Mouse (Mus musculus) heart, adult 2 months (tissue): Measurements from ENCODE around the gene Maz. TPM values are rescaled to one million over a fixed set of nuclear protein-coding genes. Genes with fewer than 3 reads are reported as not detected.
A peak's percentile ranks its signal among the peaks of the same experiment; 100 is the strongest.

Experiments
- DNase-seq, 2 experiments: peaks; one replicate each; pipeline ENCODE4 v3.0.0; 2021
- H3K27ac ChIP-seq: fragments of 200-600 bp; 2 replicates; pipeline ENCODE4 v1.8.1; 2022
- H3K27me3 ChIP-seq: fragments of 200-500 bp; 2 replicates; pipeline ENCODE4 v1.6.1; 2012; ENCODE audit warnings: mild to moderate bottlenecking, low read length, inconsistent platforms, mixed read lengths; ENCODE audit not compliant: control insufficient read depth, insufficient read depth
- H3K36me3 ChIP-seq: fragments of 200-500 bp; 2 replicates; pipeline ENCODE4 v1.6.1; 2012; ENCODE audit warnings: low read length, inconsistent platforms; ENCODE audit not compliant: control insufficient read depth, insufficient read depth
- H3K4me1 ChIP-seq: fragments of 200-500 bp; 2 replicates; pipeline ENCODE4 v1.6.1; 2011; ENCODE audit warnings: low read length; ENCODE audit not compliant: control insufficient read depth, insufficient read depth
- H3K4me3 ChIP-seq: fragments of 200-600 bp; 2 replicates; pipeline ENCODE4 v1.8.1; 2022
- H3K79me2 ChIP-seq: fragments of 200-500 bp; replicated peaks from 2 replicates; pipeline ENCODE4 v1.6.1; 2012; ENCODE audit warnings: mild to moderate bottlenecking, inconsistent platforms, low read length, moderate library complexity, mixed read lengths; ENCODE audit not compliant: control insufficient read depth, insufficient read depth
- H3K9ac ChIP-seq: fragments of 200-500 bp; 2 replicates; pipeline ENCODE4 v1.6.1; 2012; ENCODE audit warnings: low read depth, mild to moderate bottlenecking, control low read depth, inconsistent platforms, low read length, mixed read lengths
- CTCF ChIP-seq: fragments of 200-600 bp; IDR thresholded peaks from 2 replicates; pipeline ENCODE4 v1.8.1; 2022; ENCODE audit warnings: antibody characterized with exemption, mild to moderate bottlenecking, moderate library complexity
- EP300 ChIP-seq: fragments of 200-500 bp; IDR thresholded peaks from 2 replicates; pipeline ENCODE4 v1.6.1; 2011; ENCODE audit warnings: low read depth, low read length, control low read depth; ENCODE audit not compliant: insufficient read depth
- POLR2A ChIP-seq: fragments of 200-500 bp; IDR thresholded peaks from 2 replicates; pipeline ENCODE4 v1.6.1; 2011; ENCODE audit warnings: mild to moderate bottlenecking, low read depth, low read length, control low read depth; ENCODE audit not compliant: insufficient read depth
- WGBS: fragments of 180-500 bp; shearing (Covaris S2); methylation state at CpG from one replicate; pipeline ENCODE4 v1.1.7; 2018; 5-methylcytosine and 5-hydroxymethylcytosine counted together
- intact Hi-C: fragments of 180-260 bp; cut with DNase I; formaldehyde crosslinking; loops from one replicate; pipeline ENCODE4 v1.15.1; 2025
- long read RNA-seq: library from polyadenylated mRNA; stranded (forward); transcript quantifications from one replicate; pipeline ENCODE4 v2.0.0, GENCODE M21; 2021
- polyA plus RNA-seq: library from polyadenylated mRNA; depleted of rRNA; stranded (reverse); fragments of >200 nt; gene quantifications from 2 replicates; pipeline ENCODE4 v1.2.3, GENCODE M21; 2012; rRNA removed
- total RNA-seq, 2 experiments: library from RNA; stranded (reverse); gene quantifications; 2 replicates each; pipeline ENCODE4 v1.2.3; 2021

The Maz gene
- total RNA-seq, result 10 to 100 TPM; 56.5 to 59.8 TPM
- polyA plus RNA-seq, result 53.7 and 57.1 TPM in 2 replicates
- long read RNA-seq, transcript Maz-201 (5 exons, 2,347 nt), result major isoform, 26 of 51 reads
- long read RNA-seq, partial matches to known transcripts, result 8 of 51 reads
- long read RNA-seq, other reads (novel, unspliced or antisense), result 14 of 51 reads

- intact Hi-C loops, result loop anchor here (1.0 to 5.0 kb wide), 3 partner anchors 130 to 268 kb away; partner anchors contain the start of genes Mapk3 and Taok2
Observed at GRCm38 (mm10) chr7:127026984-127027726, at the start of gene Maz. Gene Maz (minus strand): TSS chr7:127027037.

GRCm38 (mm10) chr7:127076188-127076587 lies 49.4 kb upstream of the Maz start:
- Histone ChIP-seq H3K27me3 (no peaks in the 10 kb centered on the region), H3K27ac (no peak overlapping the region), H3K79me2 (no peaks in the 10 kb centered on the region), H3K4me3 (no peak overlapping the region), H3K9ac (no peak overlapping the region), H3K36me3 (no peaks in the 10 kb centered on the region), H3K4me1 (no peaks in the 10 kb centered on the region)
- no peak for TF ChIP-seq EP300
- TF ChIP-seq POLR2A, result no peak
- no peak for TF ChIP-seq CTCF
- no peak for DNase-seq
- WGBS, result 78% methylated on average over 5 of the region's 5 CpGs
- intact Hi-C loops, result no loop called here

More at GRCm38 (mm10) chr7:127026984-127027726, at the start of gene Maz:
- no peak for TF ChIP-seq CTCF
- peak; percentile 78 for TF ChIP-seq EP300
- TF ChIP-seq POLR2A, result peak; percentile 97
- no peaks in the 10 kb centered on the region for H3K79me2 ChIP-seq
- no peaks in the 10 kb centered on the region for H3K27me3 ChIP-seq
- peaks cover 3% of the 10 kb centered on the region; the same call in 1 of the 2 replicates for H3K36me3 ChIP-seq
- peak within 1 kb of the TSS; percentile 98 for H3K9ac ChIP-seq
- peak within 1 kb of the TSS; percentile 92 for H3K27ac ChIP-seq
- under 1% methylated on average over 48 of the region's 63 CpGs for WGBS
- H3K4me1 ChIP-seq, result peaks cover 9% of the 10 kb centered on the region
- peak within 1 kb of the TSS; percentile 83 for H3K4me3 ChIP-seq
- peak; percentile 99 to 100 for DNase-seq

DNA sequence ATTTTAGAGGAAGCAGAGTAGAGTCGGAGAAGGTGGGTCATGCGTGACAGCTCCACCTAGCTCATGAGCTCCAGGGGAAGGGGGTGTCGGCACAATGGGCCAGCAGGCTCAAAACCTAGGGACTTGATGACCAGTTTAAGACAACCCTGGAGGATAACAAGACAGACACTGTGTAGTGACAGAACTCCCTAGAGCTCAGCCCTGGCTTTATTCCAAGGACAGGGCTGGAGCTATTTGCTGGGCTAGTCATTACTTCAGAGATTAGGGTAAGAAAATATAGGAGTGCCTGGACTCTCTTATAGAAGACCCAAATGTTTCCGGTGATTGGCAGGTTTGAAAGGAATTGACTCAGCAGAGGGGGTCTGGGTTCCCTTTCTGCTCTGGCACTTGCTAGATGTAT lies 46.4 kb upstream of the Maz start:
- Histone ChIP-seq H3K4me1 (no peaks in the 10 kb centered on the region), H3K27ac (no peak overlapping the region), H3K4me3 (no peak overlapping the region), H3K27me3 (no peaks in the 10 kb centered on the region), H3K9ac (no peak overlapping the region), H3K79me2 (no peaks in the 10 kb centered on the region), H3K36me3 (no peaks in the 10 kb centered on the region)
- WGBS, result 65% methylated on average over 4 of the region's 4 CpGs
- DNase-seq, result no peak
- intact Hi-C loops, result no loop called here
- TF ChIP-seq POLR2A (no peak), CTCF (no peak), EP300 (no peak)

DNA sequence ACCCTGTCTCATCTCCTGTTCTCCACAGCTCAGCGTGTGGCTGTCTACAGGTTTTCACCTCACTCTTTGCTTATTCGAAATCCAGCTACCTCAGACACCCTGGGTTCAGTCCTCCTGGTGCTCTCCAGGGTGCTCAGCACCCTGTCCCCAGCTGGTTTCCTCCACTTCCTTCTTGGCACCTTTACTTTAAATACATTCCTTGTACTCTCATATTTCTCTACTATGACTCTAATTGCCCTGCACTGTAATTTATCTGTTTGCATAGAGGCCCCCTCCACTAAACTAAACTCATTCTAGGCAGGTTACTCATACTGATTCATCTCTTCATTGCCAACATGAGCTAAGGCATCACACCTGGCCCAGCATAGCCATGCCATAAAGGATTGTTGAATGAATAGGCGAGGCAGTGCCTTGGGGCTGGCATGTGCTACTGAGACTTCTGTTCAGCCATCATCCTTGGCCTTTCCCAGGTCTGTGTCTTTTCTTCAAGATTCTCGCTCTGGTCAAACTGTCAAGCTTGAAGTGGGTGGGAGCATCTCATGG lies 44.1 kb upstream of the Maz start:
- no peak overlapping the region for H3K4me3 ChIP-seq
- H3K9ac ChIP-seq, result no peak overlapping the region
- intact Hi-C loops, result no loop called here
- no peak overlapping the region for H3K27ac ChIP-seq
- H3K79me2 ChIP-seq, result no peaks in the 10 kb centered on the region
- H3K27me3 ChIP-seq, result no peaks in the 10 kb centered on the region
- no peaks in the 10 kb centered on the region for H3K4me1 ChIP-seq
- no peak for DNase-seq
- no peaks in the 10 kb centered on the region for H3K36me3 ChIP-seq
- WGBS, result 75% methylated on average over 4 of the region's 4 CpGs
- TF ChIP-seq POLR2A, result no peak

GRCm38 (mm10) chr7:127066317-127066716 lies 39.5 kb upstream of the Maz start:
- TF ChIP-seq EP300 (no peak), POLR2A (no peak), CTCF (no peak)
- DNase-seq, result no peak
- Histone ChIP-seq H3K27me3 (no peaks in the 10 kb centered on the region), H3K79me2 (no peaks in the 10 kb centered on the region), H3K4me1 (no peaks in the 10 kb centered on the region), H3K9ac (no peak overlapping the region), H3K4me3 (no peak overlapping the region), H3K36me3 (no peaks in the 10 kb centered on the region), H3K27ac (no peak overlapping the region)
- intact Hi-C loops, result no loop called here
- WGBS, result 49% methylated on average over 4 of the region's 4 CpGs

DNA sequence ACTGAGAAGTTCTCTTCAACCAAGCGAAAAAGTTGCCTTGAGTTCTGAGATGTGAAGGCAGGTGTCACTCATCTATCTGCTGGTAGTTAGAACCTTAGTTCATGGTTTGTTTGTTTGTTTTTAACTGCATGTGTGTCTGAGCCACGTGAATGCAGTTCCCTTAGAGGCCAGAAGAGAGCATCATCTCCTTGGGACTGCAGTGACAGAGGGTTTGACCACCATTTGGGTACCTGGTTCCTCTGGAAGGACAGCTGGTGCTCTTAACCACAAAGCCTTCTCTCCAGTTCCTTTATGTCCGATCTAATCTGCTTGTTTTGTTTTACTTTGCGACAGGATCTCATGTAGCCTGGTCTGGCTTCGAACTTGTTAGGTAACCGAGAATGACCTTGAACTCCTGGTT lies 38.7 kb upstream of the Maz start:
- Histone ChIP-seq H3K4me1 (no peaks in the 10 kb centered on the region), H3K4me3 (no peak overlapping the region), H3K36me3 (no peaks in the 10 kb centered on the region), H3K27me3 (no peaks in the 10 kb centered on the region), H3K79me2 (no peaks in the 10 kb centered on the region), H3K9ac (no peak overlapping the region), H3K27ac (no peak overlapping the region)
- no peak for DNase-seq
- intact Hi-C loops, result no loop called here
- WGBS, result 84% methylated on average over 6 of the region's 6 CpGs
- no peak for TF ChIP-seq POLR2A
- TF ChIP-seq CTCF, result no peak
- no peak for TF ChIP-seq EP300
